Mouse (Mus musculus): ENCODE data around the gene Thyn1. TPM values are rescaled to one million over a fixed set of nuclear protein-coding genes. Genes with fewer than 3 reads are reported as not detected.

Gene Thyn1
- polyA plus RNA-seq (2012; rRNA removed), result 2.0 and 2.1 TPM in 2 replicates

DNA sequence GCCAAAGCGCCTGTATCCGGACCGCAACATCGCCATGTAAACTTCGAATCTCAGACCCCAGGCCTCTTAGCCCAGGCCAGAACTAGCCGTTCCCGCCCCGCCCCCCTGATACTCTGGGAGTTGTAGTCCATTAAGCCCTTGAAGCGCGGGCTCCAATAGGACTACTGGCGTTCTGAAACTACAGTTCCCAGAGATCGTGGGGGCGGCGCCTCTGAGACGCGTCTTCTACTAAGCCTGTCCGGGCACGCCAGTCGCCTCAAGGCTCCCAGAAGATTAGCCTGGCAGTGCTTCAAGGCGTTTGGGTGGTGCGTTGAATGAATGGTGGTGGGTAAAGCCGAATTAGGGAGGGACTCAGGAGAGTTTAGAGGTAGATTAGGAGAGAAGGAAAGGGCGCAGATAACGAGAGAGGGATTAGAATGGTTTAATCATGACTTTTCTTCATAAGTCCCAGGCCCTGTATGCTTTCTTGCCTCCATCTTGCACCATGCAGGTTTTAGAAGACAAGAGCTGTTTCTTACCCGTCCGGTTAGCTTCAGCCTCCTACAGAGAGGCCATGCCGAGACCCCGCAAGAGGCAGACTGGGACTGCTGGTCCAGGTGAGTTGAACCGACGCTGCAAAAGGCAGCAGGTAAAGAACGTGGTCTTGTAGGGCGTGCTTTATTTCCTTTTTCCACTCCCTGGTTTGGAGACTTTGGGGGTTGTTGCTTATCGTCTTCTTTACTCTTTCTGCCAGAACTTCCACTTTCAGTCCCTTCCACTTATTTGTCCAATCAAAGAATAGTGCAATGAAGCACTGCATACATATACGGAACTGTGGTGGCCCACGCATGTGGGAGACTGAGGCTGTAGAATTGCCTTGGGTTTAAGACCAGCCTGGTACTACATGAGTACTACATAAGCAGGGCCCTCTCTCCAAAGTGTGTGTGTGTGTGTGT lies at the start of gene Thyn1, which contains the start of gene Acad8:
Thyn1 (plus strand) TSS at position 250 of the 935 bp plus-strand sequence.
Acad8 (minus strand) TSS at position 106 of the 935 bp plus-strand sequence.
- no peaks in the 10 kb centered on the region for H3K27me3 ChIP-seq (ENCODE audit: control insufficient read depth, insufficient read depth, low read length)
- peak within 1 kb of the TSS; percentile 92 for H3K4me3 ChIP-seq (ENCODE audit: low read depth, low read length)

DNA sequence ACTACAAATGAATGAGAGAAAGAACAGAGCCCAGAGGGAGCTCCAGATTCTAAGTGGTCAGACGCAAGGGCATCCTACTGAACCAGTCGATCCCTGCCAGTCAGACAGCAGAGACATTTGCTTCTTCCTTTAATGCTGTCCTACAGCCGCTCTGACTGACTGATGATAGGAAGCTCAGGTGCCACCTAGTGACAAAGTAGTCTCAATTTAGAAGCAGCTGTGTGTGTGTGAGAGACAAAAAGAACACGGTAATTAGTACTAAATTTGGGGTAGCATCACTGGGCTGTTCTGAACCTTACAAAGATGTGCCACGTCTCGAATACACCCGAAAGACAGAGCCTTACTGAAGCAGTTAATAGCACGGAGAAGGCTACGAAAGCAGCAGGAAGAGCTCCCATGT lies 21.8 kb upstream of the Thyn1 start:
- no peak overlapping the region for H3K27ac ChIP-seq (ENCODE audit: insufficient read depth, low read depth, low read length)
- H3K27me3 ChIP-seq (ENCODE audit: control insufficient read depth, insufficient read depth, low read length), result no peaks in the 10 kb centered on the region
- H3K4me3 ChIP-seq (ENCODE audit: low read depth, low read length), result no peak overlapping the region
- TF ChIP-seq POLR2A (IDR thresholded peaks at IDR 0.05; ENCODE audit: low read depth, low read length), result no peak
- no peak for TF ChIP-seq CTCF (IDR thresholded peaks at IDR 0.05; ENCODE audit: extremely low read depth, insufficient read length, insufficient replicate concordance, low read depth, low read length)
- H3K4me1 ChIP-seq (ENCODE audit: control insufficient read depth, insufficient read depth, insufficient read length, low read length), result no peaks in the 10 kb centered on the region
- peaks cover 46% of the 10 kb centered on the region for H3K36me3 ChIP-seq (ENCODE audit: control insufficient read depth, insufficient read depth, low read length)
- WGBS, result 92% methylated on average over 9 of the region's 9 CpGs

More for the DNA sequence above, at the start of gene Thyn1, which contains the start of gene Acad8:
- Histone ChIP-seq H3K36me3 (ENCODE audit: control insufficient read depth, insufficient read depth, low read length) (peaks cover 8% of the 10 kb centered on the region), H3K27ac (ENCODE audit: insufficient read depth, low read depth, low read length) (peak within 1 kb of the TSS; percentile 14; the same call in 1 of the 2 replicates), H3K4me1 (ENCODE audit: control insufficient read depth, insufficient read depth, insufficient read length, low read length) (peaks cover 3% of the 10 kb centered on the region; the same call in 1 of the 2 replicates)
- under 1% methylated on average over 35 of the region's 35 CpGs for WGBS
- no peak for TF ChIP-seq CTCF (IDR thresholded peaks at IDR 0.05; ENCODE audit: extremely low read depth, insufficient read length, insufficient replicate concordance, low read depth, low read length)
- TF ChIP-seq POLR2A (IDR thresholded peaks at IDR 0.05; ENCODE audit: low read depth, low read length), result peak; percentile 42; the same call in 1 of the 2 replicates

DNA sequence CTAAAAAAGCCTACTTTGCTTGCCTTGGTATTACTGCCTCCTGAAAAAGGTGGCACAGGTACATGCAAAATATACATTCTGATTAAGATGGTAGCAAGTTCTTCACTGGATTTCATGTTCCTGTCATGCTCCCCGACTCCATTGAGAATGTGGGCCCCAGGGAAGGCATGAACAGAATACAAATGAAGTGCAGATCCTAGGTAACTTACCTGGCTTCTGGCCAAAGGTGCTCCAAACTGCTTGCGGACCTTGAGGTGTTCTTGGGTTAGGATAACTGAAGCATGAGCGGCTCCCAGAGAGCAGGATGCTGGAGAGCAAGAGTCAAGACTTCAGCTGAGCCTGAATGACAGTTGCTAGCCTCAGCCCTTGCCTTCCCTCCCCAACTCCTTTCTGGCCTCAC lies 20.7 kb upstream of the Thyn1 start:
- H3K27ac ChIP-seq (ENCODE audit: insufficient read depth, low read depth, low read length), result no peak overlapping the region
- H3K4me3 ChIP-seq (ENCODE audit: low read depth, low read length), result no peak overlapping the region
- no peaks in the 10 kb centered on the region for H3K27me3 ChIP-seq (ENCODE audit: control insufficient read depth, insufficient read depth, low read length)
- WGBS, result 91% methylated on average over 3 of the region's 3 CpGs
- TF ChIP-seq POLR2A (IDR thresholded peaks at IDR 0.05; ENCODE audit: low read depth, low read length), result no peak
- no peak for TF ChIP-seq CTCF (IDR thresholded peaks at IDR 0.05; ENCODE audit: extremely low read depth, insufficient read length, insufficient replicate concordance, low read depth, low read length)
- peaks cover 49% of the 10 kb centered on the region for H3K36me3 ChIP-seq (ENCODE audit: control insufficient read depth, insufficient read depth, low read length)
- no peaks in the 10 kb centered on the region for H3K4me1 ChIP-seq (ENCODE audit: control insufficient read depth, insufficient read depth, insufficient read length, low read length)

DNA sequence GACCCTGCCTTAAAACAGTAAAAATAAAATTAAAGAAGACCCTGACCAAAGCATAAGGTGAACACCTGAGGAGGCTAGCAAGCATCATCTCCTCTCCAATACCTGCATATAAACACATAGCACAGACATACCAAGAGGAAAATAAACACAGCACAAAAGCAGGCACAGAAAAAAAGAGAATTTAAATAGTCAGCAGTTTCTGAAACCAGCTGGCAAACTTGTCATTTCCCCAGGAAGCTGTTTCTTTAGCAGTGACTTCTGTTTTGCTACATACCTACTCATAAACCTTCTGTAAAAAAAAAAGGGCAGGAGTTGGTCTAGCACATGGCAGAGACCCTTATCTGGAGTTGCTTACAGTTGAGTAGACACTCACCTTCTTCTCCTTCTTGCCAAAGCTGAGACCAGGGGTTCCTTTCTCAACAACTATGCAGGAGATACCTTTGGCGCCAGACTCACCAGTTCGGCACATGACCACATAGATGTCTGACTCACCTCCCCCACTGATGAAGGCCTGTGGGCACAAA lies 14.4 kb upstream of the Thyn1 start:
- H3K27ac ChIP-seq (ENCODE audit: insufficient read depth, low read depth, low read length), result no peak overlapping the region
- peaks cover 3% of the 10 kb centered on the region; the same call in 1 of the 2 replicates for H3K4me1 ChIP-seq (ENCODE audit: control insufficient read depth, insufficient read depth, insufficient read length, low read length)
- H3K36me3 ChIP-seq (ENCODE audit: control insufficient read depth, insufficient read depth, low read length), result peaks cover 33% of the 10 kb centered on the region
- TF ChIP-seq CTCF (IDR thresholded peaks at IDR 0.05; ENCODE audit: extremely low read depth, insufficient read length, insufficient replicate concordance, low read depth, low read length) (no peak), POLR2A (IDR thresholded peaks at IDR 0.05; ENCODE audit: low read depth, low read length) (no peak)
- WGBS, result 41% methylated on average over 2 of the region's 2 CpGs
- H3K4me3 ChIP-seq (ENCODE audit: low read depth, low read length), result no peak overlapping the region
- H3K27me3 ChIP-seq (ENCODE audit: control insufficient read depth, insufficient read depth, low read length), result no peaks in the 10 kb centered on the region

- no peak overlapping the region for H3K27ac ChIP-seq (ENCODE audit: insufficient read depth, low read depth, low read length)
- H3K4me3 ChIP-seq (ENCODE audit: low read depth, low read length), result no peak overlapping the region
- WGBS, result 43% methylated on average over 6 of the region's 6 CpGs
- peaks cover 32% of the 10 kb centered on the region for H3K36me3 ChIP-seq (ENCODE audit: control insufficient read depth, insufficient read depth, low read length)
- TF ChIP-seq POLR2A (IDR thresholded peaks at IDR 0.05; ENCODE audit: low read depth, low read length) (no peak), CTCF (IDR thresholded peaks at IDR 0.05; ENCODE audit: extremely low read depth, insufficient read length, insufficient replicate concordance, low read depth, low read length) (no peak)
- H3K4me1 ChIP-seq (ENCODE audit: control insufficient read depth, insufficient read depth, insufficient read length, low read length), result peaks cover 3% of the 10 kb centered on the region; the same call in 1 of the 2 replicates
- H3K27me3 ChIP-seq (ENCODE audit: control insufficient read depth, insufficient read depth, low read length), result no peaks in the 10 kb centered on the region
Measured at GRCm38 (mm10) chr9:26985668-26986277, 13.7 kb upstream of the Thyn1 start.

GRCm38 (mm10) chr9:26990181-26990580 lies 9.3 kb upstream of the Thyn1 start:
- TF ChIP-seq POLR2A (IDR thresholded peaks at IDR 0.05; ENCODE audit: low read depth, low read length), result no peak
- Histone ChIP-seq H3K36me3 (ENCODE audit: control insufficient read depth, insufficient read depth, low read length) (peaks cover 24% of the 10 kb centered on the region), H3K27me3 (ENCODE audit: control insufficient read depth, insufficient read depth, low read length) (no peaks in the 10 kb centered on the region), H3K27ac (ENCODE audit: insufficient read depth, low read depth, low read length) (no peak overlapping the region), H3K4me1 (ENCODE audit: control insufficient read depth, insufficient read depth, insufficient read length, low read length) (peaks cover 3% of the 10 kb centered on the region; the same call in 1 of the 2 replicates), H3K4me3 (ENCODE audit: low read depth, low read length) (no peak overlapping the region)
- WGBS, result 88% methylated on average over 4 of the region's 4 CpGs

Measured in small intestine, adult 2 months (tissue).